Mouse (Mus musculus): ENCODE measurements around the gene Pard6b.

GRCm38 (mm10) chr2:168096487-168096886 lies 15.7 kb downstream of the Pard6b start:
- TF ChIP-seq CTCF (IDR thresholded peaks at IDR 0.05; ENCODE audit: low read depth): no peak
- no peak for TF ChIP-seq EP300 (IDR thresholded peaks at IDR 0.05; ENCODE audit: low read depth)
